Mouse (Mus musculus) forelimb bud, embryonic 11.5 days (tissue): ENCODE results near the gene Cplane1.
"Not testable (repeated sequence)": the region's sequence is repeated elsewhere in the genome, so short reads cannot be mapped to it uniquely, and the experiment has no call there.

ENCODE experiments used
- DNase-seq: peaks from one replicate; pipeline ENCODE4 v3.0.0-alpha.2; 2012; ENCODE audit warnings: low read depth, low spot score

Cplane1 gene

DNA sequence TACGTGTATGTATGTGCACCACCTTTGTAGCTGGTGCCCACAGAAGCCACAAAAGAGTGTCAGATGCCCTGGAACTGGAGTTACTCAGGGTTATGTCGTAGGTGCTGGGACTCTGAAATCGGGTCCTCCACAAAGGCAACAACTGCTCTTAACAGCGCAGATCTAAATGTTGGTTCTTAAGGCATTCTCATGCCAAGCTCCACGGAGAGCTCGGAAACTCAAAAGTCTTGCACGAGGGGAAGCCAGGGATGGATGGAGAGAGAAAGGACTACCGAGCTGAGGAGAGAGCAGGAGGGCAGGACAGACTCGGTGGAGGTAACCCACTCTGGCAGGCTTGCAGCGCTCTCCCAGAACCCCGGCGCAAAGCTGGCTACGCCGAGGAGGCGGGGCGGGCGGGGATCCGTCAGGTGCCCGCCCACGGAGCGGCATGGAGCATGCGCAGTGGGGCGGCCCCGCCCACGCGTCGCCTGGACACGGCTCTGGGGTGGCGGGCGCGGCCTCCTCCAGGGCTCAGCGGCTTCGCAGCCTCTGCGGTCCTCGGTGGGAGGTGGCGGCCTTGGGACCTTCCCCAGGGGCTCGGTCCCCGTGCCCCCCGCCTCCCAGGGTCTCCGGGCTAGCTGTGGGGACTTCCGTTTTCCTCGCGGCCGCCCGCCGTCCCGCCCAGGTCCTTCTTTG is at the start of gene Cplane1:
Cplane1 (plus strand) TSS at position 516 of the 675 bp plus-strand sequence.
- DNase-seq, result peak; percentile 93

DNA sequence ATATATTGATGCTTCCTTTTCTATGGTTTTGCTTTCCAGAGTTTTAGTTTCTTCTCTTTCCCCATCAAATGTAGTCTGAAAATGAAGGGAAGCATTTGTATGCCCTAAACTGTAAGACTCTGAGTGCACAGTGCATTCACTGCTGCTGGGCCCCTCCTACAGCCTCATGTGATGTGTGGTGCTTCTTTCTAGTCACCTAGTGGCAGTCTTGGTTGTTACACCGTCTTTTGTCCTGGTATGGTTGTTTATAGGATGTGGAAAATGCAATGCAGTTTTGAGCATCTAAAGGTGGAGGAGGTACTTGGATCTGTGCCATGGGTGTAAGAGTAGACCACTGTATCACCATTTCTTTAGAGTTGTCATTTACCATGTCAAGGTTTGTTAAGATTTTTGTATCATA is 39.6 kb upstream of the Cplane1 start:
- DNase-seq, result no peak

DNA sequence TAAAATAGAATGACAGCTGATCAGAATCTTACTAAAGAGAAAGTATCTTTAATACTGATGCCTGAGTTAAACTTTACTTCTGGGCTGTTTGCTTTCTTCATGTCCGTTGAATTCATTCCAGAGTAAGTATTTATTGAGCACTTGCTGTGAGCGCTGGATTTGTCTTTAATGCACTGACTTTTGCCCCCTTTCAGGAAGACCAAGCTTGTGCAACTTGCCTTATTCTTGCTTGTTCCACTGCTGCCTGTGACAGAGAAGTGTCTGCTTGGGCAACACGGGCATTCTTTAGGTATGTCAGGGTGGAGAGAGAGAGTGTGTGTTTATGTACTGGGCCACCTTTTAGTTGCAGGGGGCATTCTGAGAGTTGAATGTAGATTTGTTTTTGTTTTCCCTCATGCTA is 37.6 kb upstream of the Cplane1 start:
- no peak for DNase-seq

DNA sequence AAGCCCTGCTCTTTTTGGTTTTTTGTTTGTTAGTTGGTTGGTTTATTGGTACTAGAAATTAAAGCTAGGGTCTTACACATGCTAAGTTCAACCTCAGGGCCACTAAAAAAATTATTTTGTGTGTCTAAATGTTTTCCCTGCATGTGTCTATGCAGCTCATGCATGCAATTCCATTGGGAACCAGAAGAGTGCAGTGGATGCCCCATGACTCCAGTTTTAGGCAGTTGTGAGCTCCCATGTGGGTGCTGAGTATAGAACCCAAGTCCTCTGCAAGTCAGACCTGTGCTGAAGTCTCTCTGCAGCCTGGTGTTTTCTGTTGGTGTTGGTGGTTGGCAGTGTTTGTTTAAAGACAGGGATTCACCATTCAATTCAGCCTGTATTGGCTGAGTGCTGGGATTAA is 37.1 kb upstream of the Cplane1 start:
- no peak for DNase-seq

- no peak for DNase-seq
Measured at GRCm38 (mm10) chr15:8135606-8136005, 33.3 kb upstream of the Cplane1 start.

GRCm38 (mm10) chr15:8161841-8162240 is 7.1 kb upstream of the Cplane1 start:
- no peak for DNase-seq

DNA sequence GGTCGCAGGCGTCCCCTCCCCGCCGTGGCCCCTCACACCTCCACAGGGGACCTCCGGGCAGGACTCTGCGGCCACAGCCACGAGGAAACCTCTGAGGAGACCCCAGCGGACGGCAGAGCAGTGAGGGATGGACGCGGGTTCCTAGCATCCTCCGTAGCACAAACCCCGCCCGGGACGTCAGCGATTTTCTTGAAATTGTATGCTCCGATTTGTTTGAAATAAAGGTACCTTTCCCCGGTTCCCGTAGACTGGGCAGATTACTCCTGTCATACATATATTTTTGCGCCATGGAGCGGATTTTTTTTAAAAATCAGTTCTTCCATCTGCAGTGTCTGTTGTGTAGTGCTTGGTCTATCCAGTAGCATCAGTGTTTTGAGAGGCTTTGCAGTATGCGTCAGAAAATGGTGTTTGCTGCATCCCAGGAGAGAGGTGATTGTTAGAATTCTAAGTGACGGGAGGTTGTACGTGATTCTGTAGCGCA is 400 bp downstream of the Cplane1 start:
- no peak for DNase-seq

- DNase-seq, result no peak
Measured at GRCm38 (mm10) chr15:8189563-8189962, 20.7 kb downstream of the Cplane1 start.

- no peak for DNase-seq
Measured at GRCm38 (mm10) chr15:8190435-8190834, 21.5 kb downstream of the Cplane1 start.

GRCm38 (mm10) chr15:8200317-8200716 is 31.4 kb downstream of the Cplane1 start:
- DNase-seq, result no peak

GRCm38 (mm10) chr15:8208362-8208761 is 39.5 kb downstream of the Cplane1 start:
- no peak for DNase-seq

GRCm38 (mm10) chr15:8214811-8215210 is 45.9 kb downstream of the Cplane1 start:
- no peak for DNase-seq

DNA sequence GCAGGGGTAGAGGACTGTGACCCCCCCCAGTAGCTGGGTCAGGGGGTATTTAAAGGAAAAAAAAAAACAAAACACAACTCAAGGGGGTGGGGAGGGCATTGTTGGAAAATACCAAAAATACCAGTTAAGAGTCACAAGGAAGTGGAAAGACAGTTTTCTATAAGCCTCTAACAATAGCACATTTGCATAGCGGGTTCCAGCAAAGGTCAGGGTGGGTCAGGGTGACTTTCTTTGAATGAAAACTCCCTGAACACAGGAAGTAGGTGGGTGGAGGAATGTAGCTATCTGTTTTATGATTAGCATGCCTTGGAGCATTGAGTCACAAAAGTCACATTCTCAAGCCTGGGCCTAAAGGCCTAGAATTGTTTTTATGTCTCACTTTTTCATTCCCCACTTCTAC is 65.3 kb downstream of the Cplane1 start:
- DNase-seq, result not testable (repeated sequence)

DNA sequence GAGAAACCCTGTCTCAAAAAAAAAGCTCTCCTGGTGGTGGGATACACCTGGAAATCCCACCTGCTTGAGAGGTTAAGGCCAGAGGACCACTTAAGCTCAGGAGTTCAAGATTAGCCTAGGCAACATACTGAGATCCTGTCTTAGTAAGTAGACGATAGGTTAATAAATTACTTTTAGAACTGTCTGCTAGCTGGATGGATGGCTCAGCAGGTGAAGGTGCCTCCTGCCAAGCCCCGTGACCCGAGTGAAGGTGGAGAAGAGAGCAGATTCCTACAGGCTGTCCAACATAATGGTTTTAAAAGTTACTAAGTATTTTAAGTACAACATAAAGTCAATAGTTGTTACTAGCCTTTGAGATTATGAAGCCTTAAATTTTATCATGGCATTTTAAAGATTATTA is 97.0 kb downstream of the Cplane1 start:
- DNase-seq, result no peak

GRCm38 (mm10) chr15:8267211-8267610 is 98.3 kb downstream of the Cplane1 start:
- no peak for DNase-seq

DNA sequence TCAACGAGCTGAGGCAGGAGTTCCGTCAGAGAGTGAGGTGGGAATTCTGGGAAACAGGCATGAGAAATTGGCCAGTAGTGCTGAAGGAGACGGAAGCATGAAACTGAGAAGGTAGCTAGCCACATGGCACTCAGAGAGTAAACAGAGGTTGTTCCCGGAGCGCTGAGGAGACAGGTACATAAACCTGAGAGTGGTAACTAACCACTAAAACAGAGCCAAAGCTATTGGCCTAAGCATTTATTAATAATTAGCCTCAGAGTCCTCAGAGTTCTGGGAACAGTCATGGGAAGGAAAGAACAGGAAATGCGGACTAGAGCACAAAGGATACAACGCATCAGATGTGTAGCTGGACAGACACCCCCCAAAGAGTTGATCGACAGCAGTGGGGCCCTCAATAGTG is 99.3 kb downstream of the Cplane1 start:
- DNase-seq, result no peak

- DNase-seq, result no peak
Measured at GRCm38 (mm10) chr15:8271952-8272351, 103.0 kb downstream of the Cplane1 start.

DNA sequence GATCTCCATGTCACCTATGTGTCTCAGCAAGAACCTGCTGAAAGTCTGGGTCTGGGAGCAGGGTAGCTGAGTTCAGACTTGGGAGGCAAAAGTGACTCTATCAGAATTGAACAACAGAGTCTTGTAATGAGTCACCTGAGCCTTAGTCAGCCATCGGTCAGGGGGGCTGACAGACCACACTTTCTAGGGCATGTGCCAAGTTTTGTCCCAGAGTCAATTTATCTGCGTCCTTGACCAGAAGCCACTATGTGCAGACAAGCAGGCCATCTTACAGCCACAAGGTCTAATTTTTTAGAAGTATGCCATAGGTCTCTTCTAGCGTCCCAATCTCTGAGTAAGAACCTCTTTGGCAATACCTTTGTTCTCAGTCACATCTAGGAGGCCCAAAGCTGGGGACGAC is 109.0 kb downstream of the Cplane1 start:
- DNase-seq, result not testable (repeated sequence)

DNA sequence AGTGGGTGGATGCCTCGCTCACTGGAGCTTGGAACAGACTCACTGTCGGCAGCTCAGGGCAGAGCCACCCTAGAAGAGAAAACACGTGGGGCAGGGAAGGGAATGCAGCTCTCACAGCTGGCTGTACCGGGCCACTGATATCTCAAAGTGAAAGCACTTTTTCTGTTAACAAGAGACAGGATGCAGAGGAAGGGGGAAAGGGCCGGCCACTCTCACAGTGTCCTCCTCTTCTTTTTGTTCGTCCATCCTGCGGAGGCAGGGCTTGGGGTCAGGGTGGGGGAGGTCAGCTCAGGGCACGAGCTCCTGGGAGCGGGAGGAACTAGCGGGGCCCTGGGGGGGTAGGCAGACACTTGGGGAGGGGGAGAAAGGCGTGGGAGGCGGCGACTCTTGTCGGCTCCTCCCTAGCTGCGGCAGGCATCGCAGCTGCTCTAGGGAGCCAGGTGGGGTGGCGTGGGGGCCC is 110.4 kb downstream of the Cplane1 start:
- no peak for DNase-seq

DNA sequence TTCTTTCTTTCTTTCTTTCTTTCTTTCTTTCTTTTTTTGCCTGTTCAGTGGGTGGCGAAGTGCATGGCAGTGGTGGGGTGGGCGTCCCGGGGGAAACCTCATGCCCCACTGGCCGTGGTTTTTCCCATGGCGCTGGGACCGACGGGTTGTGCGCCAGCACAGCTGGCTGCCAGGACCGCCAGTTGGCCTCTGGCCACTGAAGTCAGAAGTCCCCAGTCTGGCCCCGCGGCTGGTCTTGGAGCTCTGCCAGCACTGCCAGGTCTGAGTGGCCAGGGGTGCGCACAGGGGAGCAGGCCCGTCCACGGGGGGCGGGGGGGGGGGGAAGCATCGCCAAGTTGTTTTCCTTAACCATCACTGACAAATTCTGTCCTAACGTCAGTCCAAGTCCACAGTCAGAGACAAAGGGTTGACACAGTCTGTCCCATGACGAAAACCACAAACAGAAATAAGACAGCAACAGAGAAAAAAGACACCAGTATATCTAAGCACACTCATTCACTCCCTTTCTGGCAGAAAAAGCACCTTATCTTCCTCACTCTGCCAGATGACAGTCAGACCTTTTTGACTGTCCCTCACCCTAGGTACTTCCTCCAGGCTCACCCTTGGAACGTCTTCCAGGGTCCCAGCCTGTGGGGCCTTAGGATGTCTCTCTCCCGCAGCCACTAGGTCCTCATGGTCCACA is 111.2 kb downstream of the Cplane1 start:
- no peak for DNase-seq

- DNase-seq, result no peak
Measured at GRCm38 (mm10) chr15:8281701-8282100, 112.8 kb downstream of the Cplane1 start.

DNA sequence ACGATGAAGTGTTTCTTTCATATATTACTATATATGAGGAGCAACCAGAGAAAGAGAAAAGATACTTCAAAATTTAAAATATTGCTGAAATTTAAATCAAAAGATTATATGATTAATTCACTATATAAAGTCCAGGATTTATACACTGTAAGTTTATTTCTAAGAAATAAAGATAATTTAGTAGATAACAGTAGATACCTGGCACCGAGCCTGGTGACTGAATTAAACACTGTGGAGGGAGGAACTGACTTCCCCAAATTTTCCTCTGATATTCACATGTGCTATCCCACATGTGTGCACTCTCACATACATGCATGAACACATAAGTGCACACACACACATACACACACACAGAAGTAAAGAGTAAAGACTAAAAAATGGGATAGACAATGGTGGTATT is 113.2 kb downstream of the Cplane1 start:
- no peak for DNase-seq

- peak; percentile 14 for DNase-seq
Measured at GRCm38 (mm10) chr15:8291251-8291650, 122.3 kb downstream of the Cplane1 start.
